Mouse (Mus musculus) neural tube, embryonic 15.5 days (tissue): ENCODE measurements around the gene Nelfe. TPM values are rescaled to one million over a fixed set of nuclear protein-coding genes. Genes with fewer than 3 reads are reported as not detected.
A peak's percentile ranks its signal among the peaks of the same experiment; 100 is the strongest.
"Not testable (repeated sequence)": the region's sequence is repeated elsewhere in the genome, so short reads cannot be mapped to it uniquely, and the experiment has no call there.

Source experiments
- ATAC-seq: fragments of 200-750 bp; cut with Nextera tagmentation; 2 replicates; pipeline ENCODE4 v1.8.0; 2017; ENCODE audit warnings: mild to moderate bottlenecking, moderate TSS enrichment, moderate library complexity; ENCODE audit not compliant: low FRiP score
- H3K27ac ChIP-seq: fragments of 300-500 bp; sonication (generic); replicated peaks from 2 replicates; pipeline ENCODE4 v1.5.1; 2015; ENCODE audit warnings: mild to moderate bottlenecking, inconsistent platforms
- H3K27me3 ChIP-seq: fragments of 300-500 bp; sonication (generic); replicated peaks from 2 replicates; pipeline ENCODE4 v1.6.1; 2015; ENCODE audit warnings: inconsistent platforms
- H3K36me3 ChIP-seq: fragments of 300-500 bp; sonication (generic); 2 replicates; pipeline ENCODE4 v1.6.1; 2015; ENCODE audit warnings: inconsistent platforms
- H3K4me1 ChIP-seq: fragments of 300-500 bp; sonication (generic); 2 replicates; pipeline ENCODE4 v1.6.1; 2015; ENCODE audit warnings: inconsistent platforms
- H3K4me2 ChIP-seq: fragments of 300-500 bp; sonication (generic); 2 replicates; pipeline ENCODE4 v1.6.1; 2015; ENCODE audit warnings: inconsistent platforms, mild to moderate bottlenecking, moderate library complexity
- H3K4me3 ChIP-seq: fragments of 300-500 bp; sonication (generic); replicated peaks from 2 replicates; pipeline ENCODE4 v1.5.1; 2015; ENCODE audit warnings: mild to moderate bottlenecking, inconsistent platforms
- H3K9ac ChIP-seq: fragments of 300-500 bp; sonication (generic); replicated peaks from 2 replicates; pipeline ENCODE4 v1.6.1; 2015; ENCODE audit warnings: mild to moderate bottlenecking, inconsistent platforms
- H3K9me3 ChIP-seq: fragments of 300-500 bp; sonication (generic); replicated peaks from 2 replicates; pipeline ENCODE4 v1.6.1; 2016; ENCODE audit warnings: inconsistent platforms
- WGBS: fragments of 180-500 bp; shearing (Covaris S2); methylation state at CpG from one replicate; pipeline ENCODE4 v1.1.7; 2015; ENCODE audit warnings: mixed read lengths; 5-methylcytosine and 5-hydroxymethylcytosine counted together
- polyA plus RNA-seq: library from polyadenylated mRNA; unstranded; fragments of >200 nt; fragmentation: Nextera tagmentation; extraction: Ambion mirVana; gene quantifications from 2 replicates; pipeline ENCODE4 v1.2.1, GENCODE M21; 2015

The Nelfe gene
- 77.4 and 77.8 TPM in 2 replicates for polyA plus RNA-seq

GRCm38 (mm10) chr17:34849722-34850516 is at the start of gene Nelfe, which contains the start of gene Skiv2l:
Nelfe (plus strand) TSS chr17:34850391.
Skiv2l (minus strand) TSS chr17:34850210.
- Histone ChIP-seq H3K36me3 (peaks cover 60% of the 10 kb centered on the region), H3K9me3 (no peaks in the 10 kb centered on the region), H3K4me2 (peak within 1 kb of the TSS; percentile 95), H3K4me1 (peaks cover 25% of the 10 kb centered on the region), H3K9ac (peak within 1 kb of the TSS; percentile 95), H3K4me3 (peak within 1 kb of the TSS; percentile 91), H3K27ac (peak within 1 kb of the TSS; percentile 74), H3K27me3 (no peaks in the 10 kb centered on the region)
- under 1% methylated on average over 63 of the region's 65 CpGs for WGBS
- peak; percentile 97 for ATAC-seq

- not testable (repeated sequence) for H3K4me3 ChIP-seq, H3K27me3 ChIP-seq, H3K36me3 ChIP-seq, ATAC-seq, H3K4me2 ChIP-seq, H3K9me3 ChIP-seq, H3K9ac ChIP-seq, H3K27ac ChIP-seq, H3K4me1 ChIP-seq
- 92% methylated on average over 16 of the region's 16 CpGs for WGBS
These were observed 49.3 kb upstream of the Nelfe start for GRCm38 (mm10) chr17:34800781-34801305.

DNA sequence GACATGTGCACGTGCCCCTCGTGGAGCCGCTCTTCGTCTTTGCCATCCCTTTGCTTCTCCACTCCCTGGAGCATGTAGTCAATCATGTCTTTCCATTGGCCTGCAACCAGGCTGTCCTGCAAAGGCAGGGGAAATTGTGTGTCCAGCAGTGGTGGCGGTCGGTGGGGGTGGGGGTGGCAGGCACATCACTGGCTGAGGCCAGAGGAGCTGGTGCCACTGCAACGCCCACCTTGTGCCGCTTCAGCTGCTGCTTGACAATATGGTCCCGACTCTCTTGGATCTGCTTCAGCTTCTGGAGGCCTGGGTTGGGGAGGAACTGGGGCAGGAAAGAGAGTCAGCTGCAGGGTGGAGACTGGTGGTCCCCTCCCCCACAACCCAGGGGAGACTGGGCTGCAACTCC is 47.4 kb upstream of the Nelfe start:
- H3K9ac ChIP-seq, ATAC-seq, H3K27ac ChIP-seq, H3K27me3 ChIP-seq, H3K4me2 ChIP-seq, H3K36me3 ChIP-seq, H3K9me3 ChIP-seq, H3K4me1 ChIP-seq, H3K4me3 ChIP-seq: not testable (repeated sequence)
- WGBS = 91% methylated on average over 9 of the region's 9 CpGs

GRCm38 (mm10) chr17:34803367-34803766 is 46.8 kb upstream of the Nelfe start:
- H3K9ac ChIP-seq, ATAC-seq, H3K27me3 ChIP-seq, H3K4me1 ChIP-seq, H3K4me2 ChIP-seq, H3K9me3 ChIP-seq, H3K27ac ChIP-seq, H3K4me3 ChIP-seq, H3K36me3 ChIP-seq: not testable (repeated sequence)
- WGBS = 96% methylated on average over 6 of the region's 6 CpGs

DNA sequence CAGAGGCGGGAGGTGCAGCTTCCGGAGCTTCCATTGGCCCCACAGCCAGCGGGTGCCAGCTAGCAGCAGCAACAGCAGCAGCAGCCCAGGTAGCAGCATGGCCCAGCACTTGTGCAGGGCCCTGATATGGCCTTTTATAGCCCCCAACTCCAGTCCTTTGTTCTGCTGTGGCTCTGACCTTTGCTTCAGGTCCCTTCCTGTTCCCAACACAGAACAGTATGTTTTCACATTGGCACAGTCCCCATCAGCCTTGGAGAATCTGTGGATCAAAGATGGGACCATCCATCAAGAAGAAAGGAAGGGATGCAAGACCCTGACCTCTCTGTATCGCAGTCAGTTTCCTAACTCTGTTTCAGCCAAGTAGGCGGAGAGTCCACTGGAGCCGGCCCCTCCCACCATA is 45.9 kb upstream of the Nelfe start, which contains the start of gene Cyp21a1:
Cyp21a1 (minus strand) TSS at position 261 of the 400 bp plus-strand sequence.
- H3K4me1 ChIP-seq, H3K9ac ChIP-seq, H3K27ac ChIP-seq, H3K4me3 ChIP-seq, H3K27me3 ChIP-seq, H3K9me3 ChIP-seq, H3K4me2 ChIP-seq, ATAC-seq, H3K36me3 ChIP-seq: not testable (repeated sequence)
- 89% methylated on average over 6 of the region's 6 CpGs for WGBS

- no peaks in the 10 kb centered on the region for H3K36me3 ChIP-seq
- H3K4me1 ChIP-seq = no peaks in the 10 kb centered on the region
- H3K9me3 ChIP-seq = 0 out of 2 replicates have a peak, but pooled peaks cover 4% of the 10 kb centered on the region
- 75% methylated on average over 6 of the region's 6 CpGs for WGBS
- H3K4me2 ChIP-seq = no peak overlapping the region
- no peaks in the 10 kb centered on the region for H3K27me3 ChIP-seq
- H3K9ac ChIP-seq = no peak overlapping the region
- H3K27ac ChIP-seq = no peak overlapping the region
- H3K4me3 ChIP-seq = no peak overlapping the region
- no peak for ATAC-seq
These were observed 45.2 kb upstream of the Nelfe start for GRCm38 (mm10) chr17:34804871-34805562.

GRCm38 (mm10) chr17:34807176-34807575 is 43.0 kb upstream of the Nelfe start:
- Histone ChIP-seq H3K9me3 (0 out of 2 replicates have a peak, but pooled peaks cover 4% of the 10 kb centered on the region), H3K36me3 (no peaks in the 10 kb centered on the region), H3K4me3 (no peak overlapping the region), H3K27me3 (no peaks in the 10 kb centered on the region), H3K4me2 (no peak overlapping the region), H3K9ac (no peak overlapping the region), H3K27ac (no peak overlapping the region), H3K4me1 (no peaks in the 10 kb centered on the region)
- 80% methylated on average over 3 of the region's 3 CpGs for WGBS
- ATAC-seq = no peak

DNA sequence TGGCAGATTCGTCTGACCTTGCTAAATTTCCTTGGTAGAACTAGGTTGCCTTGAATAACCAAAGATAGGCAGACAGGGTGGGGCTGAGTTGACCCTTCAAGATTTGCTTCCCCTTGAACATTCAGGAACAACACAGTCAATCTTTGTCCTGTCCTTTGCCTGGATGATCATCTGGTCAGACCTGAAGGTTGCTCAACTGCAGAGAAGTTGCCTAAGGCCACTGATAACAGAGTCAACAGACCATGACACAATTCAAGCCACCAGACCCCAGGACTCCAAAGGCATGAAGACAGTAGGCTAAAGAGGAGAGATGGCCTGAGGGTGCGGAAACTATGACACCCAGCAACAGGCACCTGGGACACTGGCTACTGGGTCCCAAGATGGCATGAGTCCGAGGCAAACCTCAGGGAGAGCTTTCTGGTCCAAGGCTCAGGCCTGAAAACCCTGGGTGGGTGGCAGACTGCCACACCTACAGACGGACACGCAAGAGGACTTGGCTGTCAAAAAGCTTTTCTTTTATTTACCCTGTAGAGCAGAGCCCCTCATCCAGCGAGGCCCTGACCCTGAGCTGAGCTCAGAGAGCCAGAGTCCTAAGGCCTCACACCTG is 41.5 kb upstream of the Nelfe start:
- 88% methylated on average over 6 of the region's 6 CpGs for WGBS
- no peak for ATAC-seq
- H3K27me3 ChIP-seq = no peaks in the 10 kb centered on the region
- H3K4me2 ChIP-seq = no peak overlapping the region
- H3K36me3 ChIP-seq = no peaks in the 10 kb centered on the region
- H3K4me1 ChIP-seq = no peaks in the 10 kb centered on the region
- H3K9ac ChIP-seq = no peak overlapping the region
- H3K27ac ChIP-seq = no peak overlapping the region
- no peak overlapping the region for H3K4me3 ChIP-seq
- H3K9me3 ChIP-seq = 0 out of 2 replicates have a peak, but pooled peaks cover 4% of the 10 kb centered on the region

GRCm38 (mm10) chr17:34810411-34810810 is 39.8 kb upstream of the Nelfe start:
- not testable (repeated sequence) for ATAC-seq, H3K9me3 ChIP-seq, H3K27me3 ChIP-seq, H3K4me1 ChIP-seq, H3K27ac ChIP-seq, H3K4me3 ChIP-seq, H3K36me3 ChIP-seq, H3K9ac ChIP-seq, H3K4me2 ChIP-seq
- 90% methylated on average over 5 of the region's 5 CpGs for whole genome bisulfite sequencing

GRCm38 (mm10) chr17:34810811-34811210 is 39.4 kb upstream of the Nelfe start:
- not testable (repeated sequence) for H3K4me3 ChIP-seq, H3K36me3 ChIP-seq, H3K4me1 ChIP-seq, ATAC-seq, H3K4me2 ChIP-seq, H3K9ac ChIP-seq, H3K9me3 ChIP-seq, H3K27me3 ChIP-seq, H3K27ac ChIP-seq
- WGBS = 86% methylated on average over 8 of the region's 8 CpGs

- H3K27ac ChIP-seq = no peak overlapping the region
These were observed 38.9 kb upstream of the Nelfe start for GRCm38 (mm10) chr17:34811275-34811674.

More at GRCm38 (mm10) chr17:34811275-34811674, 38.9 kb upstream of the Nelfe start:
- no peak overlapping the region for H3K4me3 ChIP-seq
- H3K4me1 ChIP-seq = no peaks in the 10 kb centered on the region
- no peak overlapping the region for H3K4me2 ChIP-seq
- no peak overlapping the region for H3K9ac ChIP-seq
- H3K9me3 ChIP-seq = no peaks in the 10 kb centered on the region
- H3K27me3 ChIP-seq = no peaks in the 10 kb centered on the region
- WGBS = 76% methylated on average over 15 of the region's 15 CpGs
- no peak for ATAC-seq
- H3K36me3 ChIP-seq = no peaks in the 10 kb centered on the region
